Mouse (Mus musculus) heart, adult 2 months (tissue): ENCODE results near the gene Parvg. TPM values are rescaled to one million over a fixed set of nuclear protein-coding genes. Genes with fewer than 3 reads are reported as not detected.
"Not testable (repeated sequence)": the region's sequence is repeated elsewhere in the genome, so short reads cannot be mapped to it uniquely, and the experiment has no call there.

Source experiments
- DNase-seq, 2 experiments: peaks; one replicate each; pipeline ENCODE4 v3.0.0; 2021
- H3K27ac ChIP-seq: fragments of 200-600 bp; 2 replicates; pipeline ENCODE4 v1.8.1; 2022
- H3K27me3 ChIP-seq: fragments of 200-500 bp; 2 replicates; pipeline ENCODE4 v1.6.1; 2012; ENCODE audit warnings: mild to moderate bottlenecking, low read length, inconsistent platforms, mixed read lengths; ENCODE audit not compliant: control insufficient read depth, insufficient read depth
- H3K36me3 ChIP-seq: fragments of 200-500 bp; 2 replicates; pipeline ENCODE4 v1.6.1; 2012; ENCODE audit warnings: low read length, inconsistent platforms; ENCODE audit not compliant: control insufficient read depth, insufficient read depth
- H3K4me1 ChIP-seq: fragments of 200-500 bp; 2 replicates; pipeline ENCODE4 v1.6.1; 2011; ENCODE audit warnings: low read length; ENCODE audit not compliant: control insufficient read depth, insufficient read depth
- H3K4me3 ChIP-seq: fragments of 200-600 bp; 2 replicates; pipeline ENCODE4 v1.8.1; 2022
- H3K79me2 ChIP-seq: fragments of 200-500 bp; replicated peaks from 2 replicates; pipeline ENCODE4 v1.6.1; 2012; ENCODE audit warnings: mild to moderate bottlenecking, inconsistent platforms, low read length, moderate library complexity, mixed read lengths; ENCODE audit not compliant: control insufficient read depth, insufficient read depth
- H3K9ac ChIP-seq: fragments of 200-500 bp; 2 replicates; pipeline ENCODE4 v1.6.1; 2012; ENCODE audit warnings: low read depth, mild to moderate bottlenecking, control low read depth, inconsistent platforms, low read length, mixed read lengths
- CTCF ChIP-seq: fragments of 200-600 bp; IDR thresholded peaks from 2 replicates; pipeline ENCODE4 v1.8.1; 2022; ENCODE audit warnings: antibody characterized with exemption, mild to moderate bottlenecking, moderate library complexity
- EP300 ChIP-seq: fragments of 200-500 bp; IDR thresholded peaks from 2 replicates; pipeline ENCODE4 v1.6.1; 2011; ENCODE audit warnings: low read depth, low read length, control low read depth; ENCODE audit not compliant: insufficient read depth
- POLR2A ChIP-seq: fragments of 200-500 bp; IDR thresholded peaks from 2 replicates; pipeline ENCODE4 v1.6.1; 2011; ENCODE audit warnings: mild to moderate bottlenecking, low read depth, low read length, control low read depth; ENCODE audit not compliant: insufficient read depth
- WGBS: fragments of 180-500 bp; shearing (Covaris S2); methylation state at CpG from one replicate; pipeline ENCODE4 v1.1.7; 2018; 5-methylcytosine and 5-hydroxymethylcytosine counted together
- intact Hi-C: fragments of 180-260 bp; cut with DNase I; formaldehyde crosslinking; loops from one replicate; pipeline ENCODE4 v1.15.1; 2025
- polyA plus RNA-seq: library from polyadenylated mRNA; depleted of rRNA; stranded (reverse); fragments of >200 nt; gene quantifications from 2 replicates; pipeline ENCODE4 v1.2.3, GENCODE M21; 2012
- total RNA-seq, 2 experiments: library from RNA; stranded (reverse); gene quantifications; 2 replicates each; pipeline ENCODE4 v1.2.3; 2021

The Parvg gene
- total and polyA plus RNA-seq, 3 experiments: 1.3 to 2.5 (median 1.9) TPM

DNA sequence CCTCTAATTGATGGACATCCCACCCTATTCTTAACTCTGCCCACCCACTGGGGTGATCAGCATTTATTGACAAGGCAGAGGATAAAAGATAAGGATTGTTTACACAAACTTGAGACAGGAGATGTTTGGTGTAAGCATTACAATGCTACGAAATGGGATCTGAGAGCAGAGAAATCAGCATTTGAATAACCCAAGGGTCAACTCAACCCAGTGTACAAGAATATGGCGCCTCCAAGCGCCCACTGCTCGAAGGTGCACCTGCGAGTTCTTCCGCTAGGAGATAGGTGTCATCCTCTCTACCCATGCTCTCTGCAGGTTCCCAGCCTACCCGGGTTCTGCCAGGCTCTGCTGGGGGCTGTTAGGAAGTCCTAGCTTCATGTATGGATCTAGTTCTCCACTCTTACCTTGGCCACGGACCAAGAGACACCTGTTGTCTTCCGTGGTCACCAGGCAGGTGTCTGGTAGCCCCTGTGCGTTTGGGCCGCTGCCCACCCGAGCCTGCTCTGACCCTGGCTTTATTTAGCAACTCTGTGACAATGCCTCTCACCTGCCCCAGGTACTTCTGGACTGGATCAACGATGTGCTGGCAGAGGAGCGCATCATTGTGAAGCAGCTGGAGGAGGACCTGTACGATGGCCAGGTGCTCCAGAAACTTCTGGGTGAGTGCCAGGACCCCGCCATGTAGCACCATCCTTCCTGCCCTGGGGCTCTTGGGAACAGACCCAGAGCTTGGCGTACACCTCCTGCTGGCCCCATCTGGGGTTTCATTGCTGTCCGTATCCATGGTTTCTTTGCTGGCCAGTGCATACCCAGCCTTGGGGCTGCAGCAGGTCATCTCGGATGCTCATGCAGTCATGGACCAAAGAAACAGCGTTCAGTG, 41.4 kb upstream of the Parvg start:
- no peak overlapping the region for H3K27ac ChIP-seq
- TF ChIP-seq EP300: no peak
- TF ChIP-seq POLR2A: no peak
- no peak for TF ChIP-seq CTCF
- intact Hi-C loops: loop anchor here (5.0 kb wide), 1 partner anchor 330 kb away; no protein-coding TSS in a partner anchor
- no peaks in the 10 kb centered on the region for H3K27me3 ChIP-seq
- no peak for DNase-seq
- no peaks in the 10 kb centered on the region for H3K4me1 ChIP-seq
- no peaks in the 10 kb centered on the region for H3K36me3 ChIP-seq
- H3K79me2 ChIP-seq: no peaks in the 10 kb centered on the region
- 80% methylated on average over 20 of the region's 20 CpGs for WGBS
- no peak overlapping the region for H3K9ac ChIP-seq
- no peak overlapping the region for H3K4me3 ChIP-seq

DNA sequence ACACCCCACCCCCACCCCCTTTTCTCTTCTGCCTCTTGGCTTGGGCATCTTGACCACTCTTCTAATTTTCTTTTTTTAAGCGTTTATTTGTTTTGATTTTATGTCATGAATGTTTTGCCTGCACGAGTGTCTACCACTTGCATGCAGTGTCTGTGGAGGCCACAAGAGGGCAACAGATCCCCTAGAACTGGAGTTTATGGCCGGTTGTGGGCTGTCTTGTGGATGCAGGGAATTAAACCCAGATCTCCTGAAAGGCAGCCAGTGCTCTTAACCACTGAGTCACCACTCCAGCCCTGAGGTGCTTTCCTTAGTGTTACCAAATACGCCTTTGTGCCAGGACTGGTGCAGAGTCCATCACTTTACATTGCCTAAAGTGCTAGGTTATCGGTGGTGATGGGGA, 39.8 kb upstream of the Parvg start:
- no peak overlapping the region for H3K4me3 ChIP-seq
- no peak overlapping the region for H3K9ac ChIP-seq
- no peaks in the 10 kb centered on the region for H3K36me3 ChIP-seq
- no peaks in the 10 kb centered on the region for H3K27me3 ChIP-seq
- intact Hi-C loops: loop anchor here (1.0 to 5.0 kb wide), 2 partner anchors 72 to 328 kb away; no protein-coding TSS in a partner anchor
- 72% methylated on average over 5 of the region's 5 CpGs for WGBS
- peak; percentile 38 to 61 for DNase-seq
- no peak overlapping the region for H3K27ac ChIP-seq
- H3K4me1 ChIP-seq: no peaks in the 10 kb centered on the region
- no peaks in the 10 kb centered on the region for H3K79me2 ChIP-seq
- TF ChIP-seq POLR2A (no peak), CTCF (peak; percentile 78)

DNA sequence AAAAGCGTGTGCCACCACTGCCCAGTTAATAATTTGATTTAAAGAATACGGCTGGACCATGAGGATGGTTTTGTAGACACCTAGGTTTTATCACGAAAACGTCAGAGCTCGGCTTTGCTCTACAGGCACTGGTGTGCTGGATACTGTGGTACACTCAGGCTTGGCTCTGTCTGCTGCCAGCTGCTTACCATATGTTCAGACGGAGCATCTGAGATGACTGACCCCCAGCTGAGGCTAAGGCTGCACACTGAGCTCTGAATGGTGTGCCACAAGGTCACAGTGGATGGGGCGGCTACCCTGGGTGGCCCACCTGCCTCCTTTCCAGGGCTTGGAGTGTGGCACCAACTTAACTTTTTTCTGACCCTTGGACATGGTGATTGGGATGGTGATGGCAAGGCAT, 38.4 kb upstream of the Parvg start:
- TF ChIP-seq EP300 (no peak), POLR2A (no peak), CTCF (no peak)
- no peaks in the 10 kb centered on the region for H3K4me1 ChIP-seq
- H3K27ac ChIP-seq: no peak overlapping the region
- no peak overlapping the region for H3K4me3 ChIP-seq
- no peaks in the 10 kb centered on the region for H3K79me2 ChIP-seq
- no peak overlapping the region for H3K9ac ChIP-seq
- intact Hi-C loops: no loop called here
- DNase-seq: no peak
- 89% methylated on average over 7 of the region's 7 CpGs for WGBS
- no peaks in the 10 kb centered on the region for H3K36me3 ChIP-seq
- no peaks in the 10 kb centered on the region for H3K27me3 ChIP-seq

GRCm38 (mm10) chr15:84288953-84289352, 34.9 kb upstream of the Parvg start:
- DNase-seq, H3K79me2 ChIP-seq, intact Hi-C loops, H3K4me1 ChIP-seq, H3K36me3 ChIP-seq, H3K27me3 ChIP-seq, H3K4me3 ChIP-seq, H3K27ac ChIP-seq, H3K9ac ChIP-seq: not testable (repeated sequence)
- WGBS: 91% methylated on average over 1 of the region's 1 CpGs

DNA sequence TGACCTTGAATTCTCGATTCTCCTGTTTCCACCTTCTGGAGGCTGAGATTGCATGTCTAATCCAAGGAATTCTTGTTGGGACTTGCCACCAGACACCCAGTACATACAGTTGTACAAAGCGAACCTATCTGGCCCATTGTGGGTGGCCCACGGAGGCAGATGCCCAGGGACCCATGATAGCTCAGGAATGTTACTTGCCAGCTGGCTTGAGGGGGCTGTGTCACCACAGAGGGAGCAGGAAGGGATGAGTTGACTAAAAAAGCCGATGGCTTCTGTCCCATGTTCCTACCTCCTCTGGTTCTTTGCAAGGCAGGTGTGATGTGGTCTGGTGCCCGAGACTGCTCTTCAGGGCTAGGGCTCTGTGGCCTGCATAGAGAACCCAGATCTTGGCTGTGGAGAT, 32.7 kb upstream of the Parvg start:
- Histone ChIP-seq H3K4me1 (no peaks in the 10 kb centered on the region), H3K9ac (no peak overlapping the region), H3K27ac (no peak overlapping the region), H3K79me2 (no peaks in the 10 kb centered on the region), H3K4me3 (no peak overlapping the region), H3K36me3 (no peaks in the 10 kb centered on the region), H3K27me3 (no peaks in the 10 kb centered on the region)
- intact Hi-C loops: no loop called here
- TF ChIP-seq CTCF: no peak
- TF ChIP-seq EP300: no peak
- TF ChIP-seq POLR2A: no peak
- WGBS: 94% methylated on average over 5 of the region's 5 CpGs
- DNase-seq: no peak

- H3K27ac ChIP-seq: no peak overlapping the region
- no peak overlapping the region for H3K9ac ChIP-seq
- TF ChIP-seq POLR2A (no peak), CTCF (no peak), EP300 (no peak)
- no peak for DNase-seq
- no peaks in the 10 kb centered on the region for H3K36me3 ChIP-seq
- whole genome bisulfite sequencing: 79% methylated on average over 12 of the region's 12 CpGs
- no peak overlapping the region for H3K4me3 ChIP-seq
- H3K79me2 ChIP-seq: no peaks in the 10 kb centered on the region
- intact Hi-C loops: no loop called here
- H3K4me1 ChIP-seq: no peaks in the 10 kb centered on the region
- no peaks in the 10 kb centered on the region for H3K27me3 ChIP-seq
These were observed 30.2 kb upstream of the Parvg start for GRCm38 (mm10) chr15:84293590-84293989.
